Mouse (Mus musculus): ENCODE measurements around the gene Wdr11. TPM values are rescaled to one million over a fixed set of nuclear protein-coding genes. Genes with fewer than 3 reads are reported as not detected.

Gene Wdr11
- total and polyA plus RNA-seq, 2 experiments from 2014 or later: 14.8 to 31.0 TPM

- H3K9ac ChIP-seq (replicated peaks; ENCODE audit: low read depth, low read length): no peak overlapping the region
- H3K9me3 ChIP-seq (replicated peaks; ENCODE audit: control insufficient read depth, low read length): no peaks in the 10 kb centered on the region
- no peaks in the 10 kb centered on the region for H3K36me3 ChIP-seq (replicated peaks; ENCODE audit: control insufficient read depth, insufficient read depth, low read length)
- DNase-seq (ENCODE audit: low spot score): no peak
- no peaks in the 10 kb centered on the region for H3K27me3 ChIP-seq (ENCODE audit: control insufficient read depth, insufficient read depth, low read length)
- H3K27ac ChIP-seq (ENCODE audit: low read depth): no peak overlapping the region
- no peak overlapping the region for H3K4me3 ChIP-seq (ENCODE audit: low read depth, low read length)
- H3K4me1 ChIP-seq (ENCODE audit: control insufficient read depth, insufficient read depth): no peaks in the 10 kb centered on the region
- 80% methylated on average over 4 of the region's 4 CpGs for WGBS
- ATAC-seq (ENCODE audit: insufficient read depth, low read depth): no peak
- TF ChIP-seq EP300 (IDR thresholded peaks at IDR 0.05; ENCODE audit: low read depth) (no peak), CTCF (IDR thresholded peaks at IDR 0.05; ENCODE audit: low read depth) (no peak)
- no peak overlapping the region for H3K4me2 ChIP-seq (ENCODE audit: low read depth, low read length)
Measured at GRCm38 (mm10) chr7:129643290-129643689, 51.6 kb downstream of the Wdr11 start.

GRCm38 (mm10) chr7:129647798-129648197, 56.1 kb downstream of the Wdr11 start:
- TF ChIP-seq EP300 (IDR thresholded peaks at IDR 0.05; ENCODE audit: low read depth) (no peak), CTCF (IDR thresholded peaks at IDR 0.05; ENCODE audit: low read depth) (no peak)
- Histone ChIP-seq H3K27me3 (ENCODE audit: control insufficient read depth, insufficient read depth, low read length) (no peaks in the 10 kb centered on the region), H3K4me2 (ENCODE audit: low read depth, low read length) (no peak overlapping the region), H3K4me1 (ENCODE audit: control insufficient read depth, insufficient read depth) (no peaks in the 10 kb centered on the region), H3K9ac (replicated peaks; ENCODE audit: low read depth, low read length) (no peak overlapping the region), H3K36me3 (replicated peaks; ENCODE audit: control insufficient read depth, insufficient read depth, low read length) (no peaks in the 10 kb centered on the region), H3K9me3 (replicated peaks; ENCODE audit: control insufficient read depth, low read length) (no peaks in the 10 kb centered on the region), H3K4me3 (ENCODE audit: low read depth, low read length) (no peak overlapping the region), H3K27ac (ENCODE audit: low read depth) (no peak overlapping the region)
- ATAC-seq (ENCODE audit: insufficient read depth, low read depth): no peak
- WGBS: 65% methylated on average over 7 of the region's 7 CpGs
- no peak for DNase-seq (ENCODE audit: low spot score)

- no peaks in the 10 kb centered on the region for H3K9me3 ChIP-seq (replicated peaks; ENCODE audit: control insufficient read depth, low read length)
- peaks cover 3% of the 10 kb centered on the region; the same call in 1 of the 2 replicates for H3K27me3 ChIP-seq (ENCODE audit: control insufficient read depth, insufficient read depth, low read length)
- DNase-seq (ENCODE audit: low spot score) (peak; percentile 69), ATAC-seq (ENCODE audit: insufficient read depth, low read depth) (peak; percentile 31; the same call in 1 of the 2 replicates)
- H3K4me2 ChIP-seq (ENCODE audit: low read depth, low read length): no peak overlapping the region
- 9% methylated on average over 6 of the region's 6 CpGs for WGBS
- no peaks in the 10 kb centered on the region for H3K36me3 ChIP-seq (replicated peaks; ENCODE audit: control insufficient read depth, insufficient read depth, low read length)
- H3K27ac ChIP-seq (ENCODE audit: low read depth): no peak overlapping the region
- H3K4me1 ChIP-seq (ENCODE audit: control insufficient read depth, insufficient read depth): no peaks in the 10 kb centered on the region
- no peak overlapping the region for H3K4me3 ChIP-seq (ENCODE audit: low read depth, low read length)
- TF ChIP-seq EP300 (IDR thresholded peaks at IDR 0.05; ENCODE audit: low read depth) (no peak), CTCF (IDR thresholded peaks at IDR 0.05; ENCODE audit: low read depth) (peak; percentile 92)
- H3K9ac ChIP-seq (replicated peaks; ENCODE audit: low read depth, low read length): no peak overlapping the region
Measured at GRCm38 (mm10) chr7:129648938-129649337, 57.3 kb downstream of the Wdr11 start.

- H3K4me3 ChIP-seq (ENCODE audit: low read depth, low read length): no peak overlapping the region
- WGBS: 47% methylated on average over 5 of the region's 5 CpGs
- no peak overlapping the region for H3K9ac ChIP-seq (replicated peaks; ENCODE audit: low read depth, low read length)
- H3K27ac ChIP-seq (ENCODE audit: low read depth): no peak overlapping the region
- no peak for DNase-seq (ENCODE audit: low spot score)
- no peaks in the 10 kb centered on the region for H3K9me3 ChIP-seq (replicated peaks; ENCODE audit: control insufficient read depth, low read length)
- peaks cover 7% of the 10 kb centered on the region; the same call in 1 of the 2 replicates for H3K27me3 ChIP-seq (ENCODE audit: control insufficient read depth, insufficient read depth, low read length)
- ATAC-seq (ENCODE audit: insufficient read depth, low read depth): peak; percentile 25; the same call in 1 of the 2 replicates
- H3K4me1 ChIP-seq (ENCODE audit: control insufficient read depth, insufficient read depth): no peaks in the 10 kb centered on the region
- H3K36me3 ChIP-seq (replicated peaks; ENCODE audit: control insufficient read depth, insufficient read depth, low read length): no peaks in the 10 kb centered on the region
- TF ChIP-seq EP300 (IDR thresholded peaks at IDR 0.05; ENCODE audit: low read depth) (no peak), CTCF (IDR thresholded peaks at IDR 0.05; ENCODE audit: low read depth) (no peak)
- H3K4me2 ChIP-seq (ENCODE audit: low read depth, low read length): no peak overlapping the region
Measured at GRCm38 (mm10) chr7:129650717-129651116, 59.1 kb downstream of the Wdr11 start.

- Histone ChIP-seq H3K4me2 (ENCODE audit: low read depth, low read length) (no peak overlapping the region), H3K36me3 (replicated peaks; ENCODE audit: control insufficient read depth, insufficient read depth, low read length) (no peaks in the 10 kb centered on the region), H3K27me3 (ENCODE audit: control insufficient read depth, insufficient read depth, low read length) (peaks cover 7% of the 10 kb centered on the region; the same call in 1 of the 2 replicates), H3K27ac (ENCODE audit: low read depth) (no peak overlapping the region), H3K4me1 (ENCODE audit: control insufficient read depth, insufficient read depth) (no peaks in the 10 kb centered on the region), H3K4me3 (ENCODE audit: low read depth, low read length) (no peak overlapping the region), H3K9ac (replicated peaks; ENCODE audit: low read depth, low read length) (no peak overlapping the region), H3K9me3 (replicated peaks; ENCODE audit: control insufficient read depth, low read length) (no peaks in the 10 kb centered on the region)
- no peak for ATAC-seq (ENCODE audit: insufficient read depth, low read depth)
- DNase-seq (ENCODE audit: low spot score): no peak
- TF ChIP-seq EP300 (IDR thresholded peaks at IDR 0.05; ENCODE audit: low read depth): no peak
- TF ChIP-seq CTCF (IDR thresholded peaks at IDR 0.05; ENCODE audit: low read depth): no peak
- 24% methylated on average over 7 of the region's 7 CpGs for WGBS
Measured at GRCm38 (mm10) chr7:129651781-129652180, 60.1 kb downstream of the Wdr11 start.

GRCm38 (mm10) chr7:129652901-129653460, 61.3 kb downstream of the Wdr11 start:
- Histone ChIP-seq H3K27me3 (ENCODE audit: control insufficient read depth, insufficient read depth, low read length) (peaks cover 7% of the 10 kb centered on the region; the same call in 1 of the 2 replicates), H3K9me3 (replicated peaks; ENCODE audit: control insufficient read depth, low read length) (no peaks in the 10 kb centered on the region), H3K36me3 (replicated peaks; ENCODE audit: control insufficient read depth, insufficient read depth, low read length) (no peaks in the 10 kb centered on the region), H3K4me2 (ENCODE audit: low read depth, low read length) (no peak overlapping the region), H3K9ac (replicated peaks; ENCODE audit: low read depth, low read length) (no peak overlapping the region), H3K4me3 (ENCODE audit: low read depth, low read length) (no peak overlapping the region), H3K4me1 (ENCODE audit: control insufficient read depth, insufficient read depth) (no peaks in the 10 kb centered on the region), H3K27ac (ENCODE audit: low read depth) (no peak overlapping the region)
- no peak for ATAC-seq (ENCODE audit: insufficient read depth, low read depth)
- TF ChIP-seq CTCF (IDR thresholded peaks at IDR 0.05; ENCODE audit: low read depth) (no peak), EP300 (IDR thresholded peaks at IDR 0.05; ENCODE audit: low read depth) (no peak)
- no peak for DNase-seq (ENCODE audit: low spot score)
- WGBS: 52% methylated on average over 9 of the region's 9 CpGs

Data from heart, postnatal 0 days (tissue).